Mouse (Mus musculus) testis, adult 2 months (tissue): ENCODE measurements at regions not wholly inside any gene's neighbourhood (a gene's known extent, or its start where the extent isn't known, plus 50 kb on each side); places are given as distances from the start of the nearest gene placed in this dataset.

Source experiments
- CTCF ChIP-seq: fragments of 200-500 bp; IDR thresholded peaks from 2 replicates; pipeline ENCODE4 v1.5.1; 2012; ENCODE audit warnings: low read depth, mild to moderate bottlenecking, inconsistent platforms, low read length, moderate library complexity; ENCODE audit not compliant: control insufficient read depth, insufficient read depth, insufficient replicate concordance
- POLR2A ChIP-seq: fragments of 200-500 bp; IDR thresholded peaks from 2 replicates; pipeline ENCODE4 v1.6.1; 2012; ENCODE audit warnings: low read depth, mild to moderate bottlenecking, inconsistent platforms, low read length, moderate library complexity; ENCODE audit not compliant: control insufficient read depth

GRCm38 (mm10) chr3:66422445-66423037, 125.9 kb upstream of the Veph1 start:
- TF ChIP-seq CTCF, result no peak
- TF ChIP-seq POLR2A, result no peak
